Mouse (Mus musculus): Measurements from ENCODE around the gene Ptdss2. TPM values are rescaled to one million over a fixed set of nuclear protein-coding genes. Genes with fewer than 3 reads are reported as not detected.

The Ptdss2 gene
- polyA plus RNA-seq, 1 experiment: 20.5 TPM

GRCm38 (mm10) chr7:141155362-141155761 is 33.2 kb downstream of the Ptdss2 start:
- H3K36me3 ChIP-seq (ENCODE audit: control insufficient read depth, insufficient read depth): peaks cover 25% of the 10 kb centered on the region
- TF ChIP-seq USF1 (IDR thresholded peaks at IDR 0.05; ENCODE audit: low read depth): no peak
- no peak for TF ChIP-seq MYOD1 (IDR thresholded peaks at IDR 0.05; ENCODE audit: control insufficient read depth, insufficient read length, low read depth)
- TF ChIP-seq MAX (IDR thresholded peaks at IDR 0.05): no peak
- no peak for TF ChIP-seq FOSL1 (IDR thresholded peaks at IDR 0.05; ENCODE audit: insufficient read depth, low read length, poor library complexity, severe bottlenecking)
- no peak for TF ChIP-seq MYOG (IDR thresholded peaks at IDR 0.05; ENCODE audit: control insufficient read depth, extremely low read depth, insufficient read length)
- no peak for TF ChIP-seq CTCF (IDR thresholded peaks at IDR 0.05; ENCODE audit: control insufficient read depth, insufficient read depth, insufficient read length)
- TF ChIP-seq CEBPB (IDR thresholded peaks at IDR 0.05; ENCODE audit: low read depth): no peak

GRCm38 (mm10) chr7:141164397-141164796 is 42.2 kb downstream of the Ptdss2 start:
- peaks cover 60% of the 10 kb centered on the region for H3K36me3 ChIP-seq (ENCODE audit: control insufficient read depth, insufficient read depth)
- no peaks in the 10 kb centered on the region for H3K27me3 ChIP-seq (ENCODE audit: control insufficient read depth, insufficient read depth, insufficient read length)
- H3K4me3 ChIP-seq (ENCODE audit: insufficient read depth, poor library complexity, severe bottlenecking): no peak overlapping the region
- H3K79me3 ChIP-seq (ENCODE audit: low read depth): peaks cover 16% of the 10 kb centered on the region
- peak overlapping the region; percentile 47 for H3ac ChIP-seq (ENCODE audit: control insufficient read depth, insufficient read length, low read depth)
- H3K79me2 ChIP-seq (ENCODE audit: control insufficient read depth, insufficient read depth): peaks cover 48% of the 10 kb centered on the region
- TF ChIP-seq USF1 (IDR thresholded peaks at IDR 0.05; ENCODE audit: low read depth) (no peak), MAX (IDR thresholded peaks at IDR 0.05) (no peak), MYOG (IDR thresholded peaks at IDR 0.05; ENCODE audit: control insufficient read depth, extremely low read depth, insufficient read length) (no peak)

More at GRCm38 (mm10) chr7:141155362-141155761, 33.2 kb downstream of the Ptdss2 start:
- no peaks in the 10 kb centered on the region for H3K79me3 ChIP-seq (ENCODE audit: low read depth)
- H3K4me3 ChIP-seq (ENCODE audit: insufficient read depth, poor library complexity, severe bottlenecking): no peak overlapping the region
- no peaks in the 10 kb centered on the region for H3K27me3 ChIP-seq (ENCODE audit: control insufficient read depth, insufficient read depth, insufficient read length)
- no peaks in the 10 kb centered on the region for H3K79me2 ChIP-seq (ENCODE audit: control insufficient read depth, insufficient read depth)
- no peak overlapping the region for H3ac ChIP-seq (ENCODE audit: control insufficient read depth, insufficient read length, low read depth)

GRCm38 (mm10) chr7:141164850-141165249 is 42.7 kb downstream of the Ptdss2 start:
- Histone ChIP-seq H3ac (ENCODE audit: control insufficient read depth, insufficient read length, low read depth) (no peak overlapping the region), H3K79me3 (ENCODE audit: low read depth) (peaks cover 18% of the 10 kb centered on the region), H3K27me3 (ENCODE audit: control insufficient read depth, insufficient read depth, insufficient read length) (no peaks in the 10 kb centered on the region), H3K79me2 (ENCODE audit: control insufficient read depth, insufficient read depth) (peaks cover 51% of the 10 kb centered on the region), H3K36me3 (ENCODE audit: control insufficient read depth, insufficient read depth) (peaks cover 56% of the 10 kb centered on the region), H3K4me3 (ENCODE audit: insufficient read depth, poor library complexity, severe bottlenecking) (no peak overlapping the region)
- TF ChIP-seq MYOD1 (IDR thresholded peaks at IDR 0.05; ENCODE audit: control insufficient read depth, insufficient read length, low read depth) (peak; percentile 48), FOSL1 (IDR thresholded peaks at IDR 0.05; ENCODE audit: insufficient read depth, low read length, poor library complexity, severe bottlenecking) (peak; percentile 99), USF1 (IDR thresholded peaks at IDR 0.05; ENCODE audit: low read depth) (peak; percentile 98), MAX (IDR thresholded peaks at IDR 0.05) (peak; percentile 97), MYOG (IDR thresholded peaks at IDR 0.05; ENCODE audit: control insufficient read depth, extremely low read depth, insufficient read length) (no peak), CTCF (IDR thresholded peaks at IDR 0.05; ENCODE audit: control insufficient read depth, insufficient read depth, insufficient read length) (no peak)

DNA sequence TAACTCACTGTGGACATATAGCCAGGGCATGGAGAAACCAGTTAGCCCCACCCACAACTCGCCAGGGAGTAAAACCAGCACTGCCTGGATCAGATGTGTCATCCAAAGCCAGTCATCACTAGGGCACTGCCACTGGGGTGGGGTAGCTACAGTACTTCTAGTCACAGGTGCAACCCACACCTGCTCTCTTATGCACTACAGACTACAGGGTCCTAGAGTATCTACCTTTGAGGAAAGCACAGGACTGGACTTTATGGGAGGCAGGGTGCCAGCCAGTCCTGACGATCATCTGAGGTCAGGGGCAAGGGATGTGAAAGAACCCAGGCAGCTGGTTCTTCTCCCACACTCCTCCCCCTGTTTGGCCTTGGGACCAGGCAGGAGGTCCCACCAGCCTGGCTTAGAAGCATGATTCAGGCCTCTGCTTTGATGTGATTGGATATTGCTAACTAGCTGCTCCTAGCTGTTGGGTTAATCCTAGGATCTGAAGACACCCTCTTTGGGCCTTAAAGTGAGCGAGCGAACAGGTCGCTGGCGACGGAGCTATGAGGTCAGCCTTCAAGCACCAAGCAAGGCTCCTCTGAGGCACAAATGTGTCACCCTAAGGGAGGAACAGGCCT is 45.8 kb downstream of the Ptdss2 start:
- peak overlapping the region; percentile 47 for H3K4me3 ChIP-seq (ENCODE audit: insufficient read depth, poor library complexity, severe bottlenecking)
- H3K79me3 ChIP-seq (ENCODE audit: low read depth): peaks cover 23% of the 10 kb centered on the region
- peak overlapping the region; percentile 49 for H3ac ChIP-seq (ENCODE audit: control insufficient read depth, insufficient read length, low read depth)
- peaks cover 69% of the 10 kb centered on the region for H3K79me2 ChIP-seq (ENCODE audit: control insufficient read depth, insufficient read depth)
- no peaks in the 10 kb centered on the region for H3K27me3 ChIP-seq (ENCODE audit: control insufficient read depth, insufficient read depth, insufficient read length)
- peaks cover 26% of the 10 kb centered on the region for H3K36me3 ChIP-seq (ENCODE audit: control insufficient read depth, insufficient read depth)
- TF ChIP-seq FOSL1 (IDR thresholded peaks at IDR 0.05; ENCODE audit: insufficient read depth, low read length, poor library complexity, severe bottlenecking) (no peak), MYOD1 (IDR thresholded peaks at IDR 0.05; ENCODE audit: control insufficient read depth, insufficient read length, low read depth) (peak; percentile 49)

- Histone ChIP-seq H3K36me3 (ENCODE audit: control insufficient read depth, insufficient read depth) (peaks cover 21% of the 10 kb centered on the region), H3ac (ENCODE audit: control insufficient read depth, insufficient read length, low read depth) (peak overlapping the region; percentile 49), H3K4me3 (ENCODE audit: insufficient read depth, poor library complexity, severe bottlenecking) (peak overlapping the region; percentile 47), H3K79me2 (ENCODE audit: control insufficient read depth, insufficient read depth) (peaks cover 64% of the 10 kb centered on the region), H3K27me3 (ENCODE audit: control insufficient read depth, insufficient read depth, insufficient read length) (no peaks in the 10 kb centered on the region), H3K79me3 (ENCODE audit: low read depth) (peaks cover 23% of the 10 kb centered on the region)
- no peak for TF ChIP-seq USF1 (IDR thresholded peaks at IDR 0.05; ENCODE audit: low read depth)
- peak; percentile 9 for TF ChIP-seq MYOD1 (IDR thresholded peaks at IDR 0.05; ENCODE audit: control insufficient read depth, insufficient read length, low read depth)
- no peak for TF ChIP-seq FOSL1 (IDR thresholded peaks at IDR 0.05; ENCODE audit: insufficient read depth, low read length, poor library complexity, severe bottlenecking)
- TF ChIP-seq CTCF (IDR thresholded peaks at IDR 0.05; ENCODE audit: control insufficient read depth, insufficient read depth, insufficient read length): no peak
These were observed 46.4 kb downstream of the Ptdss2 start for GRCm38 (mm10) chr7:141168518-141168953.

GRCm38 (mm10) chr7:141169300-141169699 is 47.1 kb downstream of the Ptdss2 start:
- peaks cover 15% of the 10 kb centered on the region for H3K36me3 ChIP-seq (ENCODE audit: control insufficient read depth, insufficient read depth)
- no peak overlapping the region for H3ac ChIP-seq (ENCODE audit: control insufficient read depth, insufficient read length, low read depth)
- no peak overlapping the region for H3K4me3 ChIP-seq (ENCODE audit: insufficient read depth, poor library complexity, severe bottlenecking)
- peaks cover 23% of the 10 kb centered on the region for H3K79me3 ChIP-seq (ENCODE audit: low read depth)
- no peak for TF ChIP-seq CTCF (IDR thresholded peaks at IDR 0.05; ENCODE audit: control insufficient read depth, insufficient read depth, insufficient read length)
- no peak for TF ChIP-seq MYOG (IDR thresholded peaks at IDR 0.05; ENCODE audit: control insufficient read depth, extremely low read depth, insufficient read length)
- no peak for TF ChIP-seq MAX (IDR thresholded peaks at IDR 0.05)
- TF ChIP-seq MYOD1 (IDR thresholded peaks at IDR 0.05; ENCODE audit: control insufficient read depth, insufficient read length, low read depth): no peak
- no peak for TF ChIP-seq CEBPB (IDR thresholded peaks at IDR 0.05; ENCODE audit: low read depth)
- no peak for TF ChIP-seq FOSL1 (IDR thresholded peaks at IDR 0.05; ENCODE audit: insufficient read depth, low read length, poor library complexity, severe bottlenecking)
- no peak for TF ChIP-seq USF1 (IDR thresholded peaks at IDR 0.05; ENCODE audit: low read depth)
- no peaks in the 10 kb centered on the region for H3K27me3 ChIP-seq (ENCODE audit: control insufficient read depth, insufficient read depth, insufficient read length)
- peaks cover 56% of the 10 kb centered on the region for H3K79me2 ChIP-seq (ENCODE audit: control insufficient read depth, insufficient read depth)

Data from C2C12 (cell line).